Mouse (Mus musculus): ENCODE measurements around the gene Ceacam16. TPM values are rescaled to one million over a fixed set of nuclear protein-coding genes. Genes with fewer than 3 reads are reported as not detected.

Ceacam16 gene
- 0.36 and 0.48 TPM in 2 replicates for polyA plus RNA-seq (2015; fragmentation: Nextera tagmentation; extraction: Ambion mirVana)

GRCm38 (mm10) chr7:19861199-19861598, at the start of gene Ceacam16:
Ceacam16 (minus strand) TSS chr7:19861299.
- H3K4me2 ChIP-seq = no peak within 1 kb of the TSS
- no peaks in the 10 kb centered on the region for H3K27me3 ChIP-seq
- H3K9me3 ChIP-seq = 0 out of 2 replicates have a peak, but pooled peaks cover 5% of the 10 kb centered on the region
- no peaks in the 10 kb centered on the region for H3K36me3 ChIP-seq
- no peak for ATAC-seq (ENCODE audit: low read depth)
- 80% methylated on average over 9 of the region's 9 CpGs for WGBS
- no peak within 1 kb of the TSS for H3K9ac ChIP-seq
- no peak within 1 kb of the TSS for H3K27ac ChIP-seq (replicated peaks)
- H3K4me3 ChIP-seq = no peak within 1 kb of the TSS
- no peaks in the 10 kb centered on the region for H3K4me1 ChIP-seq (replicated peaks)

- WGBS = 48% methylated on average over 21 of the region's 21 CpGs
- H3K27me3 ChIP-seq = no peaks in the 10 kb centered on the region
- no peak overlapping the region for H3K4me3 ChIP-seq
- H3K9ac ChIP-seq = no peak overlapping the region
- no peaks in the 10 kb centered on the region for H3K4me1 ChIP-seq (replicated peaks)
- peaks cover 5% of the 10 kb centered on the region; the same call in 1 of the 2 replicates for H3K9me3 ChIP-seq
- peak; percentile 80 for ATAC-seq (ENCODE audit: low read depth)
- no peak overlapping the region for H3K4me2 ChIP-seq
- no peak overlapping the region for H3K27ac ChIP-seq (replicated peaks)
- H3K36me3 ChIP-seq = peaks cover 35% of the 10 kb centered on the region
Measured at GRCm38 (mm10) chr7:19910421-19911291, 49.6 kb upstream of the Ceacam16 start.

GRCm38 (mm10) chr7:19889881-19890280, 28.8 kb upstream of the Ceacam16 start:
- no peaks in the 10 kb centered on the region for H3K4me1 ChIP-seq (replicated peaks)
- no peak overlapping the region for H3K4me3 ChIP-seq
- no peaks in the 10 kb centered on the region for H3K36me3 ChIP-seq
- H3K4me2 ChIP-seq = no peak overlapping the region
- no peak for ATAC-seq (ENCODE audit: low read depth)
- 0 out of 2 replicates have a peak, but pooled peaks cover 2% of the 10 kb centered on the region for H3K9me3 ChIP-seq
- H3K27ac ChIP-seq (replicated peaks) = no peak overlapping the region
- no peak overlapping the region for H3K9ac ChIP-seq
- WGBS = 43% methylated on average over 8 of the region's 8 CpGs
- no peaks in the 10 kb centered on the region for H3K27me3 ChIP-seq

- Histone ChIP-seq H3K36me3 (no peaks in the 10 kb centered on the region), H3K27me3 (no peaks in the 10 kb centered on the region), H3K4me1 (replicated peaks) (no peaks in the 10 kb centered on the region), H3K4me2 (no peak within 1 kb of the TSS), H3K27ac (replicated peaks) (no peak within 1 kb of the TSS), H3K9me3 (no peaks in the 10 kb centered on the region), H3K9ac (no peak within 1 kb of the TSS), H3K4me3 (no peak within 1 kb of the TSS)
- 77% methylated on average over 7 of the region's 7 CpGs for WGBS
- ATAC-seq (ENCODE audit: low read depth) = no peak
Measured at GRCm38 (mm10) chr7:19887849-19888248, 26.8 kb upstream of the Ceacam16 start, which contains the start of gene Ceacam19. Ceacam19 (minus strand) TSS chr7:19887965.

GRCm38 (mm10) chr7:19880754-19881153, 19.7 kb upstream of the Ceacam16 start:
- Histone ChIP-seq H3K4me2 (no peak overlapping the region), H3K9me3 (no peaks in the 10 kb centered on the region), H3K27me3 (no peaks in the 10 kb centered on the region), H3K9ac (no peak overlapping the region), H3K4me1 (replicated peaks) (no peaks in the 10 kb centered on the region), H3K36me3 (no peaks in the 10 kb centered on the region), H3K27ac (replicated peaks) (no peak overlapping the region), H3K4me3 (no peak overlapping the region)
- ATAC-seq (ENCODE audit: low read depth) = no peak
- WGBS = 82% methylated on average over 8 of the region's 8 CpGs

GRCm38 (mm10) chr7:19876781-19877425, 15.8 kb upstream of the Ceacam16 start:
- 0 out of 2 replicates have a peak, but pooled peaks have one; percentile 44 for ATAC-seq (ENCODE audit: low read depth)
- no peaks in the 10 kb centered on the region for H3K9me3 ChIP-seq
- H3K4me1 ChIP-seq (replicated peaks) = no peaks in the 10 kb centered on the region
- 63% methylated on average over 14 of the region's 14 CpGs for WGBS
- no peak overlapping the region for H3K4me2 ChIP-seq
- H3K4me3 ChIP-seq = no peak overlapping the region
- H3K36me3 ChIP-seq = no peaks in the 10 kb centered on the region
- H3K27me3 ChIP-seq = no peaks in the 10 kb centered on the region
- no peak overlapping the region for H3K27ac ChIP-seq (replicated peaks)
- no peak overlapping the region for H3K9ac ChIP-seq

GRCm38 (mm10) chr7:19875948-19876682, 15.0 kb upstream of the Ceacam16 start:
- Histone ChIP-seq H3K27ac (replicated peaks) (no peak overlapping the region), H3K4me2 (no peak overlapping the region), H3K4me3 (no peak overlapping the region), H3K36me3 (no peaks in the 10 kb centered on the region), H3K9ac (no peak overlapping the region), H3K9me3 (no peaks in the 10 kb centered on the region), H3K27me3 (no peaks in the 10 kb centered on the region), H3K4me1 (replicated peaks) (no peaks in the 10 kb centered on the region)
- ATAC-seq (ENCODE audit: low read depth) = peak; percentile 66; the same call in 1 of the 2 replicates
- 50% methylated on average over 13 of the region's 13 CpGs for WGBS

- WGBS = 48% methylated on average over 5 of the region's 5 CpGs
- ATAC-seq (ENCODE audit: low read depth) = no peak
- no peaks in the 10 kb centered on the region for H3K4me1 ChIP-seq (replicated peaks)
- H3K9ac ChIP-seq = no peak overlapping the region
- no peak overlapping the region for H3K4me2 ChIP-seq
- no peaks in the 10 kb centered on the region for H3K27me3 ChIP-seq
- no peak overlapping the region for H3K4me3 ChIP-seq
- no peaks in the 10 kb centered on the region for H3K9me3 ChIP-seq
- no peaks in the 10 kb centered on the region for H3K36me3 ChIP-seq
- no peak overlapping the region for H3K27ac ChIP-seq (replicated peaks)
Measured at GRCm38 (mm10) chr7:19871943-19872601, 11.0 kb upstream of the Ceacam16 start.

- H3K4me2 ChIP-seq = no peak overlapping the region
- no peak overlapping the region for H3K9ac ChIP-seq
- no peak overlapping the region for H3K27ac ChIP-seq (replicated peaks)
- no peak for ATAC-seq (ENCODE audit: low read depth)
- H3K27me3 ChIP-seq = no peaks in the 10 kb centered on the region
- H3K9me3 ChIP-seq = no peaks in the 10 kb centered on the region
- 70% methylated on average over 10 of the region's 10 CpGs for WGBS
- no peaks in the 10 kb centered on the region for H3K4me1 ChIP-seq (replicated peaks)
- H3K36me3 ChIP-seq = no peaks in the 10 kb centered on the region
- no peak overlapping the region for H3K4me3 ChIP-seq
Measured at GRCm38 (mm10) chr7:19871137-19871621, 10.1 kb upstream of the Ceacam16 start.

GRCm38 (mm10) chr7:19867751-19868399, 6.8 kb upstream of the Ceacam16 start:
- Histone ChIP-seq H3K27ac (replicated peaks) (no peak overlapping the region), H3K4me2 (no peak overlapping the region), H3K27me3 (no peaks in the 10 kb centered on the region), H3K9ac (no peak overlapping the region), H3K9me3 (no peaks in the 10 kb centered on the region), H3K4me3 (no peak overlapping the region), H3K36me3 (no peaks in the 10 kb centered on the region), H3K4me1 (replicated peaks) (no peaks in the 10 kb centered on the region)
- WGBS = 91% methylated on average over 16 of the region's 16 CpGs
- no peak for ATAC-seq (ENCODE audit: low read depth)

GRCm38 (mm10) chr7:19866490-19866889, 5.4 kb upstream of the Ceacam16 start:
- no peaks in the 10 kb centered on the region for H3K36me3 ChIP-seq
- H3K27ac ChIP-seq (replicated peaks) = no peak overlapping the region
- H3K4me3 ChIP-seq = no peak overlapping the region
- no peaks in the 10 kb centered on the region for H3K27me3 ChIP-seq
- no peak overlapping the region for H3K9ac ChIP-seq
- WGBS = 86% methylated on average over 6 of the region's 6 CpGs
- H3K4me1 ChIP-seq (replicated peaks) = no peaks in the 10 kb centered on the region
- H3K4me2 ChIP-seq = no peak overlapping the region
- no peaks in the 10 kb centered on the region for H3K9me3 ChIP-seq
- ATAC-seq (ENCODE audit: low read depth) = no peak
